Mouse (Mus musculus) kidney, adult 2 months (tissue): ENCODE measurements around the gene Ppp3cb. TPM values are rescaled to one million over a fixed set of nuclear protein-coding genes. Genes with fewer than 3 reads are reported as not detected.

Experiments used
- DNase-seq: peaks from one replicate; pipeline ENCODE4 v3.0.0; 2021
- H3K27ac ChIP-seq: fragments of 200-500 bp; 2 replicates; pipeline ENCODE4 v1.5.1; 2012; ENCODE audit warnings: low read depth, low read length, control low read depth, inconsistent platforms; ENCODE audit not compliant: insufficient read depth
- H3K27me3 ChIP-seq: fragments of 200-500 bp; replicated peaks from 2 replicates; pipeline ENCODE4 v1.6.1; 2012; ENCODE audit warnings: mild to moderate bottlenecking, moderate library complexity, low read length, inconsistent platforms; ENCODE audit not compliant: control insufficient read depth, insufficient read depth
- H3K36me3 ChIP-seq: fragments of 200-500 bp; 2 replicates; pipeline ENCODE4 v1.6.1; 2012; ENCODE audit warnings: mild to moderate bottlenecking, moderate library complexity, low read length, inconsistent platforms; ENCODE audit not compliant: control insufficient read depth, insufficient read depth
- H3K4me1 ChIP-seq: fragments of 200-500 bp; 2 replicates; pipeline ENCODE4 v1.6.1; 2011; ENCODE audit warnings: low read length; ENCODE audit not compliant: control insufficient read depth, insufficient read depth
- H3K4me3 ChIP-seq: fragments of 200-500 bp; 2 replicates; pipeline ENCODE4 v1.5.1; 2011; ENCODE audit warnings: mild to moderate bottlenecking, low read depth, low read length, control low read depth; ENCODE audit not compliant: insufficient read depth
- CTCF ChIP-seq: fragments of 200-500 bp; conservative IDR thresholded peaks from 2 replicates; pipeline ENCODE4 v1.5.1; 2011; ENCODE audit warnings: low read depth, mild to moderate bottlenecking, control low read depth, low read length, moderate library complexity, mixed read lengths; ENCODE audit not compliant: insufficient read depth, insufficient read length
- POLR2A ChIP-seq: fragments of 200-500 bp; IDR thresholded peaks from one replicate; pipeline ENCODE4 v1.6.1; 2011; ENCODE audit warnings: low read depth, low read length, control low read depth
- WGBS: fragments of 180-500 bp; shearing (Covaris S2); methylation state at CpG from one replicate; pipeline ENCODE4 v1.1.7; 2018; 5-methylcytosine and 5-hydroxymethylcytosine counted together
- polyA plus RNA-seq: library from polyadenylated mRNA; depleted of rRNA; stranded (reverse); fragments of >200 nt; gene quantifications from 2 replicates; pipeline ENCODE4 v1.2.3, GENCODE M21; 2012

Ppp3cb gene
- polyA plus RNA-seq, 1 experiment, result 13.7 TPM

DNA sequence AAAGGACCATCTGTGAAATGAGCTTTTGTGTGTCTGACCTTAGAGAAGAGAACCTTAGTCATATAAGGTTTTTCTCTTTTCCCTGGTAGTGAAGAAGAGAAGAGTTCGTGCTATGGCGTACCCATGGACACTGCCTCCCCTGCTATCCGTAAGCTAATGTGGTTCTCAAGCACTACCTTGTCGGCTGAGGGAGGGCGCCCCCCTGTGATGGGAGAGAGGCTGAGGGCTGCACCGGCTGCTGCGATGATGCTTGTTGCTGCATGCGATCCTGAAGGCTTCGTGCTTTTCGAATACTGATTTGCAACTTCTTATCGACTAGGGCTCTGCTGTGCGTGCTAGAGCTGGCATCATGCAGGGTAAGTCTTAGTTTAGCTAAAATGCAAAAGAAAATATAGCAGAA, 18.3 kb upstream of the Ppp3cb start:
- Histone ChIP-seq H3K36me3 (peaks cover 4% of the 10 kb centered on the region; the same call in 1 of the 2 replicates), H3K4me3 (no peak overlapping the region), H3K27ac (no peak overlapping the region), H3K27me3 (no peaks in the 10 kb centered on the region), H3K4me1 (no peaks in the 10 kb centered on the region)
- TF ChIP-seq POLR2A, result no peak
- peak; percentile 37; the same call in 1 of the 2 replicates for TF ChIP-seq CTCF
- 79% methylated on average over 12 of the region's 12 CpGs for WGBS
- DNase-seq, result peak; percentile 6

DNA sequence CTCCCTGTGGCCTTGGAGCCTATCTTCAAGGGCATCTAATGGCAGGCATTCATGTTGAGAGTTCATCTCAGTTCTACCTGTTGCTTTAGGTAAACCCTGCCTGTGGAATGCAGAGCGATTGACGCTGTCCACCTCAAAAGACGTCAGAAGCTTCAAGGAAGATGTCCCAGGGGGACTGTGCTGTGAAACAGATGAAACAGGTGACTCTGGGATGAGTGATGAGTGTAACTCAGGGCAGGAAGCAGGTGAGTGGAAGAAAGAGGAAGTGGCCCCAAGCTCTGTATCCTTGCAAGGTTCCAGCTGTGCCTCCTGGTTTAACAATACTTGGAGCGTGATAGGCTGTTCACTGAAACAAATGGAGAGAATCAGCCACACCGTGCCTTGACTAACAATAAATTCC, 15.5 kb upstream of the Ppp3cb start:
- Histone ChIP-seq H3K36me3 (peaks cover 3% of the 10 kb centered on the region; the same call in 1 of the 2 replicates), H3K4me1 (no peaks in the 10 kb centered on the region)
- 94% methylated on average over 5 of the region's 5 CpGs for WGBS

GRCm38 (mm10) chr14:20550136-20550535, 3.8 kb upstream of the Ppp3cb start:
- TF ChIP-seq POLR2A (no peak), CTCF (no peak)
- Histone ChIP-seq H3K36me3 (no peaks in the 10 kb centered on the region; the same call in 1 of the 2 replicates), H3K27me3 (no peaks in the 10 kb centered on the region), H3K4me1 (peaks cover 4% of the 10 kb centered on the region; the same call in 1 of the 2 replicates), H3K4me3 (no peak overlapping the region), H3K27ac (no peak overlapping the region)
- WGBS, result 48% methylated on average over 2 of the region's 2 CpGs
- peak; percentile 64 for DNase-seq

More for the DNA sequence above, 15.5 kb upstream of the Ppp3cb start:
- no peak overlapping the region for H3K27ac ChIP-seq
- H3K4me3 ChIP-seq, result no peak overlapping the region
- TF ChIP-seq CTCF, result no peak
- TF ChIP-seq POLR2A, result no peak
- no peak for DNase-seq
- no peaks in the 10 kb centered on the region for H3K27me3 ChIP-seq

GRCm38 (mm10) chr14:20545529-20546331, 643 bp downstream of the Ppp3cb start:
- TF ChIP-seq POLR2A (no peak), CTCF (no peak)
- under 1% methylated on average over 66 of the region's 67 CpGs for WGBS
- DNase-seq, result peak; percentile 95
- Histone ChIP-seq H3K36me3 (no peaks in the 10 kb centered on the region), H3K27me3 (no peaks in the 10 kb centered on the region), H3K4me3 (peak overlapping the region; percentile 99), H3K4me1 (peaks cover 7% of the 10 kb centered on the region; the same call in 1 of the 2 replicates), H3K27ac (peak overlapping the region; percentile 71)

GRCm38 (mm10) chr14:20544467-20545411, 1.6 kb downstream of the Ppp3cb start:
- Histone ChIP-seq H3K27me3 (no peaks in the 10 kb centered on the region), H3K36me3 (no peaks in the 10 kb centered on the region), H3K4me1 (peaks cover 7% of the 10 kb centered on the region; the same call in 1 of the 2 replicates), H3K4me3 (peak overlapping the region; percentile 99; the same call in 1 of the 2 replicates), H3K27ac (no peak overlapping the region)
- 61% methylated on average over 7 of the region's 7 CpGs for WGBS
- DNase-seq, result no peak
- TF ChIP-seq POLR2A, result no peak
- no peak for TF ChIP-seq CTCF

- DNase-seq, result no peak
- Histone ChIP-seq H3K36me3 (peaks cover 1% of the 10 kb centered on the region; the same call in 1 of the 2 replicates), H3K4me1 (no peaks in the 10 kb centered on the region), H3K27me3 (no peaks in the 10 kb centered on the region), H3K4me3 (no peak overlapping the region), H3K27ac (no peak overlapping the region)
- 72% methylated on average over 4 of the region's 4 CpGs for WGBS
- no peak for TF ChIP-seq CTCF
- no peak for TF ChIP-seq POLR2A
Measured at GRCm38 (mm10) chr14:20529643-20530042, 16.7 kb downstream of the Ppp3cb start.

DNA sequence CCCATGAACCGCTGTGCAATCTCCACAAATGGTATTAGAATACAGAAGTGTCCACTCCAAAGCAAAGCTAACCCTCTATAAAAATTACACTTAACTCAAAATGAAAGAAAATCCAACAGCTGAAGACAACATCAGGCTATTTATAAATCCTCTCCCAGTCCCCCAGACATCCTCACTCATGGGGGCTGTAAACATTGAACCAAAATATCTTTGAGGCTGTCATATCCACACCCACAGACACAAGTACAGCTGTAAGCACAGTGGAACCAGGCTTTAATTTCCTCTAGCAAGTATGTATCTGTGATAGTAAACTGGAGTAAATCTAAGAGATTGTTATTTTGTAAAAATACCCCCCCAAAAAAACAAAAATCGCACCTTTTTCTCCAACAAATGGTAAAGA, 26.2 kb downstream of the Ppp3cb start:
- no peak for DNase-seq
- no peak overlapping the region for H3K27ac ChIP-seq
- no peak overlapping the region for H3K4me3 ChIP-seq
- H3K27me3 ChIP-seq, result no peaks in the 10 kb centered on the region
- 95% methylated on average over 2 of the region's 2 CpGs for WGBS
- peaks cover 1% of the 10 kb centered on the region for H3K36me3 ChIP-seq
- H3K4me1 ChIP-seq, result no peaks in the 10 kb centered on the region
- TF ChIP-seq CTCF, result no peak
- TF ChIP-seq POLR2A, result no peak
